Mouse (Mus musculus): ENCODE results near the gene Nsf. TPM values are rescaled to one million over a fixed set of nuclear protein-coding genes. Genes with fewer than 3 reads are reported as not detected.

The Nsf gene
- total RNA-seq, 1 experiment from 2014 or later: 114 TPM

DNA sequence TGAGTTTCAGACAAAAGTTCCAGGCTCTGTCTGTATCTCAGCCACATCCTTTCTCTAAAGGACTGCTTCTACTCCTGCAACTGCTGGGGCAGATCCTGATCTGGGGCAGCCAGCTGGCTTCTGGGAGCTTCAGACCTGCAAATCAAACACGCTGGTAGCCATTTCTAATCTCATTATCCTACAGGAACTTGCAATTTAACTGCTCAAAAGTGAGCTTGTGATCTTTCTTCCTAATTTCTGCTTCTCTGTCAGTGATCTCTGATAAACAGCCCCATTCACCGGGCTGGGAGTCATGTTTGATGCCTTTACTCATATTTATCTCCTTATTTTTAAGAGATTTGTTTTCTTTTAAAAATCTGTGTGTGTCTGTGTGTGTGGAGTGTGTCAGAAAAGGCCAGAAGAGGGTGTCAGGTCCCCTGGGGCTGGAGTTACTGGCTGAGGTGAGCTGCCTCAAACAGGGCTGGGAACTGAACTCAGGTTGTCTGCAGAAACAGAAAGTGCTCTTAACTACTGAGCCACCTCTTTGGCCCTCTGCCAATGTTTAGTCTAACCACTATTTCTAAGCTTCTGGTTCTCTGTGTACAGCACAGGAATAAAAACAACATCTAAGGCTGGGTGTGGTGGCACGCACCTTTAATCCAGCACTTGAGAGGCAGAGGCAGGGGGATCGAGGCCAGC is 93.8 kb downstream of the Nsf start:
- no peak for ATAC-seq (ENCODE audit: extremely low read depth, insufficient number of reproducible peaks, low FRiP score, poor library complexity, severe bottlenecking)

GRCm38 (mm10) chr11:103858760-103859159 is 95.1 kb downstream of the Nsf start:
- ATAC-seq (ENCODE audit: extremely low read depth, insufficient number of reproducible peaks, low FRiP score, poor library complexity, severe bottlenecking): no peak

DNA sequence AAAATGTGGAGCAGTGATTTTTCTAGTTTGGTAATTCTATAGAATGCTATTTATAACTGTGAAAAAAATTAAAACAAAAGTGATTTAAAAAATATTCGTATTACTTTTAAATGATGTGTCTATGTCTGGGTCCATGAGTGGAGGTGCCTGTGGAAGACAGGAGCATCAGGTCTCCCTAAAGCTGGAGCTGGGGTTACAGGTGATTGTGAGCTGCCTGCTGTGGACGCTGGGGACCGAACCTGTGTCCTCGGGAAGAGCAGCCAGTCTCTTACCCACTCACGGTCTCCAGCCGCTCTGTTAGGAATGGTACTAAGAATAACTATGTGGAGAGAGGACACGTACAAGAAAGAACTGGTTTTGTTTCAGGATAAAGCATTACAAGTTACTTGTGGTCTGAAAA is 97.2 kb downstream of the Nsf start:
- ATAC-seq (ENCODE audit: extremely low read depth, insufficient number of reproducible peaks, low FRiP score, poor library complexity, severe bottlenecking): no peak

DNA sequence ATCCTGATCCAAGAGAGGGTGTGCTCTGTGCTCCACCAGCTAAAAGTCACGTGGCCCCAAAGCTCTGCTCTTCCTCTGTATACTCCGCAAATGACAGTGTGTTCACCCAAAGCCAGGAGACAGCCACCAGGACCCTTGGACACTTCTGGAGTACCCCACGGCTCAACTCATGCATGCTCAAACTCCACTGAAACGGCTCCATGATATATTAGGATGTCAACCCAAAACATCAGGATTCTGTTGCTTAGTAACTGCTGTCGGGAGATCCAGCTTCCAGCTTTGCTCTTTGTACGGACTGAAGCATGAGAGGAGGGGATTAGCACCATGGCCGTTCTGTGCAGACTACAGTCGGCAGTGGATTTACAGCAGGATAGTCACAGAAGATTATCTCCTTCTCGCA is 99.6 kb downstream of the Nsf start:
- ATAC-seq (ENCODE audit: extremely low read depth, insufficient number of reproducible peaks, low FRiP score, poor library complexity, severe bottlenecking): no peak

DNA sequence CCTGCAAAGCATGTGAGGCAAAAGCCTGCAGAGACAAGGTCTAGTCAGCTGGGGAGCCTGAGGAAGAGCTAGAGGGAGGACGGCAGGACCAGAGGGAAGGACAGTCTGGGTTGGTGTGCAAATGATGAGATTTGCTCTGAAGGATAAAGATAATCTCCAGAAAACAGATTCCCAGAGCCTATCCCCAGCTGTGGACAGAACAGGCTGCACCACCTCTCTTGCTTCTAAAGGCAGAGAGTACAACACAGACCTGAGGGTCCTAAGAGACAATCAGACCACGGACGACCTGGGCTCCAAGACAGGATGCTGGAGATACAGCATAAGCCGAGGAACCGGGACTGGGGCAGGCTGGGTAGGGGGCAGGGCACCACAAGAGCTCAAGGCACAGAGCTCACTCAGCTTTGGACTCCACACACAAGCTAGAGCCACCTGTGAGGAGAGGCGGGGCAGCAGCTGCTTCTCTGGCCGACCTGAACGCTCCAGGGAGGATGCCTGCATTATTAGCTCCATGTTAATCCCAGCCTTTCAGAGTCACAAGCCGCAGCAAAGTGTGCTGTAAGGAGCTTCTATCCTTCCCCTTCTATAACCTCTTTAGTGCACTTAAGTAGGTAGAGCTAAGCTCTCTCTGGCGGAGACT is 100.5 kb downstream of the Nsf start:
- no peak for ATAC-seq (ENCODE audit: extremely low read depth, insufficient number of reproducible peaks, low FRiP score, poor library complexity, severe bottlenecking)

- ATAC-seq (ENCODE audit: extremely low read depth, insufficient number of reproducible peaks, low FRiP score, poor library complexity, severe bottlenecking): no peak
Measured at GRCm38 (mm10) chr11:103852590-103853283, 101.1 kb downstream of the Nsf start.

DNA sequence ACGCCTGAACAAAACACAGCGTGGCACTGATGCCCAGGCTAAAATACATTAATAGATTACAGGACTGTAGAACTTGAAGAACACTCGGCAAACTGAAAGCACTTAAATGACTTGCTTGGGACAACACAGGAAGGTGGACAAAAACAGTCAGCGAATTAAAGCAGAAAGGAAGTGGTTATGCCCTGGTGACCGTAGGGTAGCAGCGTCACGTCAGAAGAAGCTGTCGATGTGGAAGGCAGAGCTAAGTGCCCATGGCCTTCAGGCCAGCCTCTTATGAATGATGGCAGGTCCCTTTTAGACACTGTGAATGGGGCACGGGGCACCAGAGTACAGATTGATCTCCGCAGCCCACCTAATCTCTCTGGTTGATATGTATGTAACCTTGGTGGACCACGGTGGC is 105.6 kb downstream of the Nsf start:
- ATAC-seq (ENCODE audit: extremely low read depth, insufficient number of reproducible peaks, low FRiP score, poor library complexity, severe bottlenecking): no peak

GRCm38 (mm10) chr11:103840834-103841233 is 113.0 kb downstream of the Nsf start:
- no peak for ATAC-seq (ENCODE audit: extremely low read depth, insufficient number of reproducible peaks, low FRiP score, poor library complexity, severe bottlenecking)

DNA sequence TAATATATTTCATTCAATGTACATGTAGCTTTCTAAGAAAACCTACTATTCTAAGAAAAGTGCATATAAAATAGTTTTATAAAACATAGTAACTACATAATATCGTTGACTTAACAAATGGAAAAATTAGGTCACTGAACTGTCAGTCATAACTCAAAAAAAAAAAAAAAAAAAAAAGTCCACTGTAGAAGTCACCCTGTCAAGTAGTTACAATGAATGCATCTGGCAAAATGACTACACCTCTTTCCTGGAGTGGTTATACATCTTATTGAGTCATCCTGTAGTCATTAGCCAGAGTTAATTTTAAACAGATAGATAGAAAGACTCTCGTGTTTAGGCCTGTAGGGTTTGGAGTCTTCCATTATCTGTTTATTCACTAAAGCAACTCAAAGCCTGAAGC is 114.9 kb downstream of the Nsf start:
- ATAC-seq (ENCODE audit: extremely low read depth, insufficient number of reproducible peaks, low FRiP score, poor library complexity, severe bottlenecking): no peak

DNA sequence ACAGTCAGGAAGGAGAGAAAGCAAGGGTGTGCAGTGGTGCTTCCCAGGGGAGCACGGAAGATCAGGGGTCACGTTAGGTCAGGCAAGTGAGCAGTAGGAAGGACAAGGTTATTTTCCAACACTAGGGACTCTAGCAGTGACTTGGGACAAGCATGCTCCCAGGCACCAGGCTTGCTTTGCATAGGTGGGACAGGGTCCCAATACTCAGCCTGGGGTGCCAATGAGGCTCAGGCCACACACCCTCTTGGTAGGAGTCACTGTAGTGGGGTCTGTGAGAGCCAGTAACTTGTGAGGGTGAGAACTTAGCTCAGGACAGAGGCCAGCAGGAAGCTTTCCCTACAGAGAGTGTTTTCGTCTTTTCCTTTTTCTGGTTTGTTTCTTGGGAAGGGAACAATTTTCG is 121.5 kb downstream of the Nsf start:
- no peak for ATAC-seq (ENCODE audit: extremely low read depth, insufficient number of reproducible peaks, low FRiP score, poor library complexity, severe bottlenecking)

GRCm38 (mm10) chr11:103831766-103832165 is 122.1 kb downstream of the Nsf start:
- ATAC-seq (ENCODE audit: extremely low read depth, insufficient number of reproducible peaks, low FRiP score, poor library complexity, severe bottlenecking): no peak

DNA sequence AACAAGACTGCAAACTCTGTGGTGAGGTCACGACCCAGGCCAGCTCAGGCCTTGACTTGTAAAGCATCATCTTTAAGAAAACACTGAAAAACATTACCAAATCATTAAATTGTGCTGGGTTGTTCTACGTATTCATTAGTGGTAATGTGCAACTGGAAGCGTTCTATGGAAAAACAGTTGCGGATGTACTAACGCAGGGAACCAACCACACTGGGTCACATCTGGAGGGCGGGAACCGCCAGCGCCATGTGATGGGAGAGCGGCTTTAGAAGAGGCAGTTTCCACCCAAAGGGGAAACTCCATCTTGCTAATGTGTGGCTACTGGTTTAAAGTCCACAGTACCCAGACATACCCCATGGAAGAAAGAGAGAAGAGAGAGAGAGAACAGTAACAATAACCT is 123.4 kb downstream of the Nsf start:
- no peak for ATAC-seq (ENCODE audit: extremely low read depth, insufficient number of reproducible peaks, low FRiP score, poor library complexity, severe bottlenecking)

DNA sequence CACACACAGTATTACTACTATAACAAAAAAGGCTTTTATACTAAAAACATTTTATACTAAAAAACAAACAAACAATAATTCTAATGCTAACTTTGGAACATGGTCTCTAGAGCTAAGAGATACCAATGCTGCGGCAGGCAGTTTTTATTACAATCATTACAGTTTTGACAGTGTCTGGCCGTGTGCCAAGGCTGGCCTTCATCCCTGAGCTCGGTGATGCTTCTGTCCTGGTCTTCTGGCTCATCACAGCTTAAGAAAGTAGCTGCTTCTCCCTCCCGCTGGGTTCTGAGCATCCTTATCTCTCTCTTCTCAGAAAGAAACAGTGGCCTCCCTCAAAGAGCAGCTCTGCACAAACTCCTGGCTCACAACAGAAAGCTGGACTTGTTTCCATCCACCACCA is 123.9 kb downstream of the Nsf start:
- ATAC-seq (ENCODE audit: extremely low read depth, insufficient number of reproducible peaks, low FRiP score, poor library complexity, severe bottlenecking): no peak

- no peak for ATAC-seq (ENCODE audit: extremely low read depth, insufficient number of reproducible peaks, low FRiP score, poor library complexity, severe bottlenecking)
Measured at GRCm38 (mm10) chr11:103828866-103829265, 125.0 kb downstream of the Nsf start.

DNA sequence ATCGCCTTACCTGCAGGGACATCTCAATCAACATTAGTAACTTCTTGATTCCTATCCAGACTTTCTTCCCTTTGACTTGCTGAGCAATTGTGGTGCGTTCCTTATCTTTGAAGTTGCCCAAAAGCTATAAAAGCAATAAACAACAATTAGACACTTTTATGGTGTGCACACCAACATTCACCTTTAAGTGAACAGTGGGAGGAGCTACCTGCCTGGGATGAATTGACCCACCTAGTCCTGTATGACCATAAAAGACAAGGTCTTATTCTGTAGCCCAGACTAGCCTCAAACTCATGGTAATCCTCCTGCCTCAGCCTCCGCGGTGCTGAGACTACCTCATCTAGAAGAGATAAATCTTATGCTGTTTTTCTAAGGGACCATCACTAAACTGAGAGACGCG is 126.7 kb downstream of the Nsf start:
- no peak for ATAC-seq (ENCODE audit: extremely low read depth, insufficient number of reproducible peaks, low FRiP score, poor library complexity, severe bottlenecking)

DNA sequence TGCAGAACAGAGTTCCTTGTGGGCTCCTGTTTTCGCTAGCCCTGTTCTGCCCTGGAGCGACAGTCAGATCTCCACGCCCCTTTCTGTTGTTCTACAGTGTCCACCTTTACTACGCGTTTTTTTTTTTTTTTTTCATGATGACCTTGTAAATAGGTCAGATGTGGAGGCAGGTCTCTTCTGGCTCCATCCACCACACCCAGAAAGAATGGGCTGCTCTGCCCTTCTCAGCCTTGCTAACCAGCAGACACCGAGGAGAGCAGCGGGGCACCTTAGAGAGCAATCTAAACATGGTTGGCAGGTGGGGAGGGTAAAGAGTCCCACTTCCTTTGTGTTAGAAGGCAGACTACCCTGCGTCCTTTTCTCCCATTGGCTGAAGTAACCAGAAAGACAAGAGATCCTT is 137.1 kb downstream of the Nsf start:
- ATAC-seq (ENCODE audit: extremely low read depth, insufficient number of reproducible peaks, low FRiP score, poor library complexity, severe bottlenecking): no peak

DNA sequence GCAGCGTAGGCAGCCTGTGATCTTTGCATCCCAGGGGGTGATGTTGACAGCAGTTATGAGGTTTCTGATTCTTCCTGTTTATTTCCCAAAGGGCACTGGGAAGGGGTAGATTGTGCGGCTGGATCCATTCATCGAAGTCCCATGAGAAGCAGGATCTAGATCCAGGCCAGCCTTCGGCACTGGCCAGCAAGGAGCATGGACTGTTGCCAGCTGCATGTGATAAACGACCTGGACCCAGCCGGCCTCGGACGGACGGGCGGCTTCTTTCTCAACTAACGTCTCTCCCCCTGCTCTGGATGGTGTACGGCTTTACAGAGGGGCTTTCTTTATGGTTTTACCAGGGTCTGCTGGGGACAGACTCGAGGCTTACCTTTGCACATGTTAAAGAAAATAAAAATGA is 137.9 kb downstream of the Nsf start:
- no peak for ATAC-seq (ENCODE audit: extremely low read depth, insufficient number of reproducible peaks, low FRiP score, poor library complexity, severe bottlenecking)

- no peak for ATAC-seq (ENCODE audit: extremely low read depth, insufficient number of reproducible peaks, low FRiP score, poor library complexity, severe bottlenecking)
Measured at GRCm38 (mm10) chr11:103814808-103815207, 139.0 kb downstream of the Nsf start.

DNA sequence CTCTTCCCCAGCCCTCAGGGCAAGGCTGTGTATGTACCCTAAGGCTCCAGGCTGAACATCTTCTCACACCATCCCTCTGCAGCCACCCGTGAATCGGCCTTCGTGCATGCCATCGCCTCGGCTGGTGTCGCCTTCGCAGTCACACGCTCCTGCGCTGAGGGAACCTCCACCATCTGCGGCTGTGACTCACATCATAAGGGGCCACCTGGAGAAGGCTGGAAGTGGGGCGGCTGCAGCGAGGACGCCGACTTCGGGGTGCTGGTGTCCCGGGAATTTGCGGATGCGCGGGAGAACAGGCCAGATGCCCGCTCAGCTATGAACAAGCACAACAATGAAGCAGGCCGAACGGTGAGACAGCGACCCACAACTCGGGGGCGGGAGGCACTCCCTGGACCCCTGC is 142.6 kb downstream of the Nsf start:
- ATAC-seq (ENCODE audit: extremely low read depth, insufficient number of reproducible peaks, low FRiP score, poor library complexity, severe bottlenecking): no peak

- no peak for ATAC-seq (ENCODE audit: extremely low read depth, insufficient number of reproducible peaks, low FRiP score, poor library complexity, severe bottlenecking)
Measured at GRCm38 (mm10) chr11:103810631-103811030, 143.2 kb downstream of the Nsf start.
